Mouse (Mus musculus) myocyte (in vitro differentiated cells): Measurements from ENCODE around the gene Yipf4. TPM values are rescaled to one million over a fixed set of nuclear protein-coding genes. Genes with fewer than 3 reads are reported as not detected.

Experiments used
- H3K27me3 ChIP-seq: one replicate; pipeline ENCODE4 v1.6.1; 2011; ENCODE audit not compliant: control insufficient read depth, insufficient read depth, insufficient read length
- H3K36me3 ChIP-seq: one replicate; pipeline ENCODE4 v1.6.1; 2011; ENCODE audit not compliant: control insufficient read depth, insufficient read depth
- H3K4me2 ChIP-seq: one replicate; pipeline ENCODE4 v1.6.1; 2011; ENCODE audit warnings: low read depth, control low read depth
- H3K4me3 ChIP-seq: one replicate; pipeline ENCODE4 v1.5.1; 2011; ENCODE audit warnings: mild to moderate bottlenecking, control low read depth, moderate library complexity
- H3K79me2 ChIP-seq: one replicate; pipeline ENCODE4 v1.6.1; 2011; ENCODE audit not compliant: control insufficient read depth, insufficient read depth
- H3ac ChIP-seq: one replicate; pipeline ENCODE4 v1.6.1; 2011; ENCODE audit not compliant: control insufficient read depth, insufficient read length
- CEBPB ChIP-seq: IDR thresholded peaks from 2 replicates; pipeline ENCODE4 v1.6.1; 2011; ENCODE audit warnings: mild to moderate bottlenecking, moderate library complexity; ENCODE audit not compliant: poor library complexity, insufficient read depth, severe bottlenecking
- E2F4 ChIP-seq: IDR thresholded peaks from one replicate; pipeline ENCODE4 v1.6.1; 2011; ENCODE audit warnings: mild to moderate bottlenecking, control low read depth, moderate library complexity; ENCODE audit not compliant: insufficient read depth
- MAX ChIP-seq: IDR thresholded peaks from one replicate; pipeline ENCODE4 v1.6.1; 2011; ENCODE audit warnings: low read depth, mild to moderate bottlenecking, control low read depth
- MYOD1 ChIP-seq, 3 experiments: IDR thresholded peaks; one replicate each; pipeline ENCODE4 v1.6.1; 2011; ENCODE audit warnings: control low read depth in 2 of 3, low read depth in 2 of 3, mild to moderate bottlenecking in 2 of 3, moderate library complexity in 1 of 3; ENCODE audit not compliant: insufficient read length in 2 of 3, control insufficient read depth in 1 of 3
- MYOG ChIP-seq, 3 experiments: IDR thresholded peaks; one replicate each; pipeline ENCODE4 v1.6.1; 2011; ENCODE audit warnings: control low read depth in 2 of 3, low read depth in 2 of 3, mild to moderate bottlenecking in 2 of 3; ENCODE audit not compliant: insufficient read length in 2 of 3, control insufficient read depth in 1 of 3, insufficient read depth in 1 of 3
- POLR2A ChIP-seq: IDR thresholded peaks from one replicate; pipeline ENCODE4 v1.6.1; 2011; ENCODE audit warnings: low read depth, mild to moderate bottlenecking, control low read depth, moderate library complexity; ENCODE audit not compliant: insufficient read length
- POLR2AphosphoS2 ChIP-seq: IDR thresholded peaks from one replicate; pipeline ENCODE4 v1.6.1; 2011; ENCODE audit warnings: low read depth, control low read depth; ENCODE audit not compliant: insufficient read length
- REST ChIP-seq: IDR thresholded peaks from one replicate; pipeline ENCODE4 v1.6.1; 2011; ENCODE audit warnings: mild to moderate bottlenecking, control low read depth, moderate library complexity; ENCODE audit not compliant: insufficient read depth, insufficient read length
- SRF ChIP-seq: IDR thresholded peaks from one replicate; pipeline ENCODE4 v1.6.1; 2011; ENCODE audit warnings: low read depth; ENCODE audit not compliant: control insufficient read depth, insufficient read length
- TCF12 ChIP-seq: IDR thresholded peaks from one replicate; pipeline ENCODE4 v1.6.1; 2011; ENCODE audit warnings: mild to moderate bottlenecking, control low read depth; ENCODE audit not compliant: poor library complexity, insufficient read depth, severe bottlenecking
- TCF3 ChIP-seq: IDR thresholded peaks from one replicate; pipeline ENCODE4 v1.6.1; 2011; ENCODE audit warnings: low read depth, control low read depth; ENCODE audit not compliant: insufficient read length
- USF1 ChIP-seq: IDR thresholded peaks from one replicate; pipeline ENCODE4 v1.6.1; 2011; ENCODE audit warnings: low read depth, mild to moderate bottlenecking, control low read depth, moderate library complexity
- polyA plus RNA-seq: library from polyadenylated mRNA; unstranded; fragments of >200 nt; fragmentation: generic; extraction: Trizol; gene quantifications from one replicate; pipeline ENCODE4 v1.2.1, GENCODE M21; 2012; ENCODE audit warnings: missing spikeins

Yipf4 gene
- polyA plus RNA-seq, 1 experiment: 20.0 TPM

- Histone ChIP-seq H3K79me2 (no peaks in the 10 kb centered on the region), H3ac (no peak overlapping the region), H3K4me3 (no peak overlapping the region), H3K4me2 (no peak overlapping the region), H3K36me3 (no peaks in the 10 kb centered on the region), H3K27me3 (no peaks in the 10 kb centered on the region)
- TF ChIP-seq TCF3 (no peak), MAX (no peak), MYOD1 (IDR thresholded peaks at IDR 0.05; ENCODE audit: control insufficient read depth in 1 of 3, insufficient read length in 2 of 3, low read depth in 2 of 3) (peak in 2 of 3 experiments; percentile 74 to 84), MYOG (IDR thresholded peaks at IDR 0.05; ENCODE audit: control insufficient read depth in 1 of 3, insufficient read depth in 1 of 3, insufficient read length in 2 of 3, low read depth in 2 of 3) (peak; percentile 6 to 80 (median 36))
These were observed 23.0 kb downstream of the Yipf4 start for GRCm38 (mm10) chr17:74512308-74512707.

- Histone ChIP-seq H3ac (no peak overlapping the region), H3K4me2 (peak overlapping the region; percentile 4), H3K36me3 (no peaks in the 10 kb centered on the region), H3K4me3 (no peak overlapping the region), H3K79me2 (no peaks in the 10 kb centered on the region), H3K27me3 (no peaks in the 10 kb centered on the region)
- TF ChIP-seq TCF12: no peak
- TF ChIP-seq SRF: no peak
- TF ChIP-seq E2F4: no peak
- no peak for TF ChIP-seq TCF3
- TF ChIP-seq CEBPB: peak; percentile 97
- TF ChIP-seq REST: no peak
These were observed 33.8 kb downstream of the Yipf4 start for GRCm38 (mm10) chr17:74522797-74523723.

GRCm38 (mm10) chr17:74526117-74526516 lies 36.8 kb downstream of the Yipf4 start:
- H3K27me3 ChIP-seq: no peaks in the 10 kb centered on the region
- peak overlapping the region; percentile 99 for H3K4me2 ChIP-seq
- H3ac ChIP-seq: no peak overlapping the region
- no peaks in the 10 kb centered on the region for H3K36me3 ChIP-seq
- H3K4me3 ChIP-seq: no peak overlapping the region
- H3K79me2 ChIP-seq: peaks cover 24% of the 10 kb centered on the region
- no peak for TF ChIP-seq MAX
- TF ChIP-seq MYOD1 (IDR thresholded peaks at IDR 0.05; ENCODE audit: control insufficient read depth in 1 of 3, insufficient read length in 2 of 3, low read depth in 2 of 3): no peak
- TF ChIP-seq POLR2A: no peak
- no peak for TF ChIP-seq USF1
- no peak for TF ChIP-seq SRF
- TF ChIP-seq POLR2AphosphoS2: no peak
- no peak for TF ChIP-seq CEBPB
- no peak for TF ChIP-seq TCF12
- TF ChIP-seq E2F4: no peak
- TF ChIP-seq REST: no peak
- no peak for TF ChIP-seq MYOG (IDR thresholded peaks at IDR 0.05; ENCODE audit: control insufficient read depth in 1 of 3, insufficient read depth in 1 of 3, insufficient read length in 2 of 3, low read depth in 2 of 3)
- TF ChIP-seq TCF3: no peak

GRCm38 (mm10) chr17:74526806-74527653 lies 37.7 kb downstream of the Yipf4 start:
- H3ac ChIP-seq: peak overlapping the region; percentile 96
- H3K36me3 ChIP-seq: no peaks in the 10 kb centered on the region
- peak overlapping the region; percentile 99 for H3K4me2 ChIP-seq
- peak overlapping the region; percentile 92 for H3K4me3 ChIP-seq
- peaks cover 33% of the 10 kb centered on the region for H3K79me2 ChIP-seq
- no peaks in the 10 kb centered on the region for H3K27me3 ChIP-seq
- TF ChIP-seq CEBPB (no peak), POLR2AphosphoS2 (peak; percentile 11)
